Mouse (Mus musculus) bone marrow, adult 2 months (tissue): ENCODE results near the gene Ebpl. TPM values are rescaled to one million over a fixed set of nuclear protein-coding genes. Genes with fewer than 3 reads are reported as not detected.

Experiments used
- H3K27ac ChIP-seq: fragments of 200-500 bp; 2 replicates; pipeline ENCODE4 v1.5.1; 2012; ENCODE audit warnings: low read depth, mild to moderate bottlenecking, control low read depth, inconsistent platforms, low read length; ENCODE audit not compliant: control insufficient read depth, poor library complexity, insufficient read depth
- H3K4me1 ChIP-seq: fragments of 200-500 bp; 2 replicates; pipeline ENCODE4 v1.6.1; 2011; ENCODE audit warnings: low read length; ENCODE audit not compliant: control insufficient read depth, insufficient read depth
- H3K4me3 ChIP-seq: fragments of 200-500 bp; replicated peaks from 2 replicates; pipeline ENCODE3; 2011; ENCODE audit warnings: mild to moderate bottlenecking, low read depth, low read length, control low read depth; ENCODE audit not compliant: control insufficient read depth
- CTCF ChIP-seq: fragments of 200-500 bp; IDR thresholded peaks from 2 replicates; pipeline ENCODE4 v1.5.1; 2011; ENCODE audit warnings: low read length, control low read depth; ENCODE audit not compliant: control insufficient read depth, insufficient read depth
- POLR2A ChIP-seq: fragments of 200-500 bp; IDR thresholded peaks from 2 replicates; pipeline ENCODE4 v1.6.1; 2011; ENCODE audit warnings: low read depth, mild to moderate bottlenecking, control low read depth, low read length, borderline replicate concordance; ENCODE audit not compliant: control insufficient read depth
- WGBS: fragments of 180-500 bp; shearing (Covaris S2); methylation state at CpG from one replicate; pipeline ENCODE4 v1.1.7; 2018; 5-methylcytosine and 5-hydroxymethylcytosine counted together
- polyA plus RNA-seq: library from polyadenylated mRNA; stranded (reverse); fragments of >200 nt; gene quantifications from 2 replicates; pipeline ENCODE4 v1.2.4, GENCODE M21; 2011; ENCODE audit warnings: low replicate concordance; ENCODE audit not compliant: missing spikeins, insufficient read depth, insufficient read length

Ebpl gene
- polyA plus RNA-seq, 1 experiment: 7.6 TPM

GRCm38 (mm10) chr14:61301323-61301722 lies 58.9 kb downstream of the Ebpl start:
- 12% methylated on average over 2 of the region's 2 CpGs for WGBS
- Histone ChIP-seq H3K4me1 (no peaks in the 10 kb centered on the region; the same call in 1 of the 2 replicates), H3K4me3 (no peak overlapping the region), H3K27ac (no peak overlapping the region)
- TF ChIP-seq CTCF: no peak
- no peak for TF ChIP-seq POLR2A

- WGBS: 80% methylated on average over 6 of the region's 6 CpGs
- no peaks in the 10 kb centered on the region; the same call in 1 of the 2 replicates for H3K4me1 ChIP-seq
Observed at GRCm38 (mm10) chr14:61299810-61300209, 60.4 kb downstream of the Ebpl start.

GRCm38 (mm10) chr14:61294738-61295079 lies 65.5 kb downstream of the Ebpl start:
- peak; percentile 36 for TF ChIP-seq CTCF
- TF ChIP-seq POLR2A: no peak
- 19% methylated on average over 6 of the region's 6 CpGs for WGBS
- Histone ChIP-seq H3K27ac (no peak overlapping the region), H3K4me1 (no peaks in the 10 kb centered on the region), H3K4me3 (no peak overlapping the region)

More at GRCm38 (mm10) chr14:61299810-61300209, 60.4 kb downstream of the Ebpl start:
- Histone ChIP-seq H3K4me3 (no peak overlapping the region), H3K27ac (no peak overlapping the region)
- TF ChIP-seq POLR2A (no peak), CTCF (no peak)

GRCm38 (mm10) chr14:61293884-61294737 lies 66.1 kb downstream of the Ebpl start:
- H3K4me3 ChIP-seq: no peak overlapping the region
- H3K4me1 ChIP-seq: no peaks in the 10 kb centered on the region
- 40% methylated on average over 16 of the region's 16 CpGs for WGBS
- no peak overlapping the region for H3K27ac ChIP-seq
- TF ChIP-seq POLR2A: no peak
- peak; percentile 73 for TF ChIP-seq CTCF

GRCm38 (mm10) chr14:61290664-61291063 lies 69.6 kb downstream of the Ebpl start:
- no peak overlapping the region for H3K4me3 ChIP-seq
- no peak overlapping the region for H3K27ac ChIP-seq
- 39% methylated on average over 3 of the region's 3 CpGs for WGBS
- TF ChIP-seq CTCF: no peak
- no peak for TF ChIP-seq POLR2A
- H3K4me1 ChIP-seq: peaks cover 4% of the 10 kb centered on the region

- H3K27ac ChIP-seq: no peak overlapping the region
- H3K4me3 ChIP-seq: peak overlapping the region; percentile 36
- WGBS: 4% methylated on average over 19 of the region's 19 CpGs
- H3K4me1 ChIP-seq: peaks cover 4% of the 10 kb centered on the region
- no peak for TF ChIP-seq CTCF
- TF ChIP-seq POLR2A: no peak
Observed at GRCm38 (mm10) chr14:61288606-61289286, 71.5 kb downstream of the Ebpl start.

Other genes starting within 250 kb of the Ebpl start
- 2.5 TPM in 2 replicates for gene Sacs, start 222.0 kb downstream of the Ebpl start, polyA plus RNA-seq
- not detected in 2 replicates for gene Sgcg, start 101.9 kb downstream of the Ebpl start, polyA plus RNA-seq
- 1.8 and 9.2 TPM in 2 replicates for gene Arl11, start 50.7 kb downstream of the Ebpl start, polyA plus RNA-seq
- 12.4 and 16.7 TPM in 2 replicates for gene Kpna3, start 79.4 kb upstream of the Ebpl start, polyA plus RNA-seq
- 0.66 and 4.7 TPM in 2 replicates for gene Spryd7, start 196.4 kb upstream of the Ebpl start, polyA plus RNA-seq
- 1.0 and 8.7 TPM in 2 replicates for gene Trim13, start 237.8 kb upstream of the Ebpl start, polyA plus RNA-seq
- gene Kcnrg, start 247.0 kb upstream of the Ebpl start, polyA plus RNA-seq: not detected in 2 replicates